Mouse (Mus musculus) heart, adult 2 months (tissue): ENCODE measurements around the gene Ankrd33.

Experiments
- CTCF ChIP-seq: fragments of 200-600 bp; IDR thresholded peaks from 2 replicates; pipeline ENCODE4 v1.8.1; 2022; ENCODE audit warnings: antibody characterized with exemption, mild to moderate bottlenecking, moderate library complexity
- POLR2A ChIP-seq: fragments of 200-500 bp; IDR thresholded peaks from 2 replicates; pipeline ENCODE4 v1.6.1; 2011; ENCODE audit warnings: mild to moderate bottlenecking, low read depth, low read length, control low read depth; ENCODE audit not compliant: insufficient read depth

DNA sequence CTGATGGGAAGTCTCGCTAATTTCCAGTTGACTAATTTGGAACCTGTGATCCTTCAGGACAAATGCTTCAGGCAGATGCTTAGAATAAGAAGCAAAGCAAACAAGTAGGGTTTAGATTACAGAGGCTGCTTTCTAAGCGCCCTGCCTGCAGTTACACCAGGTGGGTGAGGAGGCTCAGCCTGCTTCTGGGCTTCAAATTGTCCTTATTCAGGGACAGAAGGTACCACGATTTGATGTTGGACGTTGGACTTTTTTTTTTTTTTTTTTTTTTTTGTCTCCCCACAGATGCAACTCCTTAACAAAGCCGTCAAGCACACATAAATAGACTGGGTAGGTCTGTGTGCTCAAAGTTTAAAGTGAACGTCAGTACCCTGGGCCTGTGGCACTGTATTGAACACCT is 33.0 kb downstream of the Ankrd33 start:
- no peak for TF ChIP-seq CTCF
- no peak for TF ChIP-seq POLR2A
